Mouse (Mus musculus): ENCODE measurements around the gene Ypel2. TPM values are rescaled to one million over a fixed set of nuclear protein-coding genes. Genes with fewer than 3 reads are reported as not detected.
A peak's percentile ranks its signal among the peaks of the same experiment; 100 is the strongest.

The Ypel2 gene
- polyA plus RNA-seq, 1 experiment, result 1.5 TPM

DNA sequence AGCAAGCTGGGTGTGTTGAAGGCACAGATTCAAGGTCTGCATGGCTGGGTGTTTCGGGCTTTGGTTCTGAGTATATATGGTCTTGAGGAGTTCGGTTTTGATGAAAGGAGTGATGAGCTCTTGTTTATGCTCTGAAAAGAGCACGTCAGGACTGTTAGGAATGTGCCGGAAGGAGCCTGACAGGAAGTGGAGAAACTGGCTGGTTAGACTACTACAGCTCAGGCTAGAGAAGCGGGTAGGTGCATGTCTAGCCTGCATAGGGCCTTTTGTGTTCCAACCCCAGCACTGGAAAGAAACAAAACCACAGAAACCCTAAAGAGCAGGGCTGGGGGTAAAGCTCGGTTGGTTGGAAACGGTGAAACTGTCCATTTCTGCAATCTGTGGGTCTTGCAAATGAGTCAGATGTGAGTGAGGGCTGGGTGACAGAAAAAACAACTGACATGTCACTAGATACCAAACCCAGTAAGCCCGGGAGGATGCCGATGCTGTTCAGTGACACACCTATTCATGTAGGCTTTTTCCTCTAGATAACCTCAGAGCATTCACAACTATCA, 68.3 kb downstream of the Ypel2 start:
- Histone ChIP-seq H3K4me3 (no peak overlapping the region), H3ac (ENCODE audit: control insufficient read depth, insufficient read length) (no peak overlapping the region), H3K4me2 (ENCODE audit: low read depth) (no peak overlapping the region), H3K79me2 (ENCODE audit: control insufficient read depth, insufficient read depth) (no peaks in the 10 kb centered on the region), H3K36me3 (ENCODE audit: control insufficient read depth, insufficient read depth) (no peaks in the 10 kb centered on the region), H3K27me3 (ENCODE audit: control insufficient read depth, insufficient read depth, insufficient read length) (no peaks in the 10 kb centered on the region)
- TF ChIP-seq CEBPB (IDR thresholded peaks at IDR 0.05; ENCODE audit: insufficient read depth, poor library complexity, severe bottlenecking), result no peak
- no peak for TF ChIP-seq E2F4 (IDR thresholded peaks at IDR 0.05; ENCODE audit: insufficient read depth)

DNA sequence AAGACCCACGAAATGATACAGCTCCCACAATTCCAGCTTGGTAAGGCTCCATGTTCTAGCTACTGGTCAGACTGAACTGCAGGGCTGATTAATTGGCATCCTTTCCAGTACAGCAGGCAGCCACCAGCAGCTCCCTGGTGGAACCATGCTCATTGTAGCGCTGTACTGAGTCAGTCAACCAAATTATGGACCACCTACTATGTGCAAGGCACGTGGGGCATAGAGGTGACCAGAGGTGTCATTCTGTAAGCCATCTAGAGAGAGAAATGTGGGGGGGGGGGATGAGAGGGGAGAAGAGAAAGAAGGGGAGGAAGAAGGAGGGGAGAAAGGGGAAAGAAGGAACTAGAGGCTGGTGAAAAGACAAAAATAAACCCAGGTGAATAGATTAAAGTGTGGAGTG, 68.9 kb downstream of the Ypel2 start:
- no peak for TF ChIP-seq CEBPB (IDR thresholded peaks at IDR 0.05; ENCODE audit: insufficient read depth, poor library complexity, severe bottlenecking)
- TF ChIP-seq TCF3 (IDR thresholded peaks at IDR 0.05; ENCODE audit: insufficient read length, low read depth), result no peak
- TF ChIP-seq MAX (IDR thresholded peaks at IDR 0.05; ENCODE audit: low read depth), result no peak
- no peak for TF ChIP-seq TCF12 (IDR thresholded peaks at IDR 0.05; ENCODE audit: insufficient read depth, poor library complexity, severe bottlenecking)
- TF ChIP-seq MYOG (IDR thresholded peaks at IDR 0.05; ENCODE audit: control insufficient read depth in 1 of 3, insufficient read depth in 1 of 3, insufficient read length in 2 of 3, low read depth in 2 of 3), result no peak
- TF ChIP-seq E2F4 (IDR thresholded peaks at IDR 0.05; ENCODE audit: insufficient read depth), result no peak
- TF ChIP-seq SRF (IDR thresholded peaks at IDR 0.05; ENCODE audit: control insufficient read depth, insufficient read length, low read depth), result no peak
- TF ChIP-seq REST (IDR thresholded peaks at IDR 0.05; ENCODE audit: insufficient read depth, insufficient read length), result no peak
- TF ChIP-seq POLR2A (IDR thresholded peaks at IDR 0.05; ENCODE audit: insufficient read length, low read depth), result no peak
- no peak for TF ChIP-seq MYOD1 (IDR thresholded peaks at IDR 0.05; ENCODE audit: control insufficient read depth in 1 of 3, insufficient read length in 2 of 3, low read depth in 2 of 3)
- no peak for TF ChIP-seq USF1 (IDR thresholded peaks at IDR 0.05; ENCODE audit: low read depth)
- no peak for TF ChIP-seq POLR2AphosphoS2 (IDR thresholded peaks at IDR 0.05; ENCODE audit: insufficient read length, low read depth)
- Histone ChIP-seq H3K27me3 (ENCODE audit: control insufficient read depth, insufficient read depth, insufficient read length) (no peaks in the 10 kb centered on the region), H3K79me2 (ENCODE audit: control insufficient read depth, insufficient read depth) (no peaks in the 10 kb centered on the region), H3K4me2 (ENCODE audit: low read depth) (no peak overlapping the region), H3K36me3 (ENCODE audit: control insufficient read depth, insufficient read depth) (no peaks in the 10 kb centered on the region), H3ac (ENCODE audit: control insufficient read depth, insufficient read length) (no peak overlapping the region), H3K4me3 (no peak overlapping the region)

DNA sequence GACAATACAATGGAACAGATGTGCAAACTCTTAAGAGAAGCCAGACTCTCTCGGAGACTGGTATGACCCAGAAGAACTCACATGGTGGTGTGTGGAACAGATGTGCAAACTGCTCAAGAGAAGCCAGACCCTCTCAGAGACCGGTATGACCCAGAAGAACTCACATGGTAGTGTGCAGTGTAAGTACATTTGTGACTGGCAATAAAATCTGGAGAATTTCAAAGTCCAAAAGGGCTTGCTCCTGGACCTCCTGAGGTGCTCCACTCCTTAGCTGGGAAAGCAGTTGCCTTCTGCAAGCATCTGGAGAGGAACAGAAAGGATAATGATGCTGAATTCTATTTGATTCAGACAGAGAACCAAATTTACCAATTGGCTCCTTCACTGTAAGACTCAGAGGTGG, 69.9 kb downstream of the Ypel2 start:
- H3K36me3 ChIP-seq (ENCODE audit: control insufficient read depth, insufficient read depth), result no peaks in the 10 kb centered on the region
- no peak for TF ChIP-seq POLR2A (IDR thresholded peaks at IDR 0.05; ENCODE audit: insufficient read length, low read depth)
- no peak for TF ChIP-seq TCF12 (IDR thresholded peaks at IDR 0.05; ENCODE audit: insufficient read depth, poor library complexity, severe bottlenecking)
- TF ChIP-seq USF1 (IDR thresholded peaks at IDR 0.05; ENCODE audit: low read depth), result no peak
- no peak for TF ChIP-seq TCF3 (IDR thresholded peaks at IDR 0.05; ENCODE audit: insufficient read length, low read depth)
- no peak for TF ChIP-seq MYOD1 (IDR thresholded peaks at IDR 0.05; ENCODE audit: control insufficient read depth in 1 of 3, insufficient read length in 2 of 3, low read depth in 2 of 3)
- TF ChIP-seq REST (IDR thresholded peaks at IDR 0.05; ENCODE audit: insufficient read depth, insufficient read length), result no peak
- TF ChIP-seq POLR2AphosphoS2 (IDR thresholded peaks at IDR 0.05; ENCODE audit: insufficient read length, low read depth), result no peak
- no peak for TF ChIP-seq MYOG (IDR thresholded peaks at IDR 0.05; ENCODE audit: control insufficient read depth in 1 of 3, insufficient read depth in 1 of 3, insufficient read length in 2 of 3, low read depth in 2 of 3)
- TF ChIP-seq SRF (IDR thresholded peaks at IDR 0.05; ENCODE audit: control insufficient read depth, insufficient read length, low read depth), result no peak

DNA sequence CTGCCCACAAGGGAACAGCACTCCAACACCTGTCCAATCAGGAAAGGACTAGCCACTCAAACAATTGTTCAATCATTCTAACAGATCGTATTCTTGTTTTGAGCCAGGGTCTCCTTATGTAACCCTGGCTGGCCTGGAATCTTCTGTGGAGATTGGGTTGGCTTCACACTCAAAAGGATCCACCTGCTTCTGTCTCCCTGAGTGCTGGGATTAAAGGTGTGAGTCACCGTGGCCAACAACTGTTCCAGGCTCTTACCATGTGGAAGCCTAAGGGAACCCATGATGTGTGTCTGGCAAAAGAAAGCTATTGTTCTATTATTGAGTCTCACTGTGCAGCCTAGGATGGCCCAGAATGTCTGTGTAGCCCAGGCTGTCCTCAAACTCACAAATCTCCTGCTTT, 71.5 kb downstream of the Ypel2 start:
- Histone ChIP-seq H3K4me3 (no peak overlapping the region), H3K79me2 (ENCODE audit: control insufficient read depth, insufficient read depth) (no peaks in the 10 kb centered on the region), H3K27me3 (ENCODE audit: control insufficient read depth, insufficient read depth, insufficient read length) (no peaks in the 10 kb centered on the region), H3K4me2 (ENCODE audit: low read depth) (no peak overlapping the region), H3K36me3 (ENCODE audit: control insufficient read depth, insufficient read depth) (no peaks in the 10 kb centered on the region), H3ac (ENCODE audit: control insufficient read depth, insufficient read length) (no peak overlapping the region)
- TF ChIP-seq SRF (IDR thresholded peaks at IDR 0.05; ENCODE audit: control insufficient read depth, insufficient read length, low read depth) (no peak), TCF12 (IDR thresholded peaks at IDR 0.05; ENCODE audit: insufficient read depth, poor library complexity, severe bottlenecking) (peak; percentile 42), MYOD1 (IDR thresholded peaks at IDR 0.05; ENCODE audit: control insufficient read depth in 1 of 3, insufficient read length in 2 of 3, low read depth in 2 of 3) (peak in 2 of 3 experiments; percentile 23 to 76), POLR2A (IDR thresholded peaks at IDR 0.05; ENCODE audit: insufficient read length, low read depth) (no peak), TCF3 (IDR thresholded peaks at IDR 0.05; ENCODE audit: insufficient read length, low read depth) (no peak), MAX (IDR thresholded peaks at IDR 0.05; ENCODE audit: low read depth) (no peak), REST (IDR thresholded peaks at IDR 0.05; ENCODE audit: insufficient read depth, insufficient read length) (no peak), CEBPB (IDR thresholded peaks at IDR 0.05; ENCODE audit: insufficient read depth, poor library complexity, severe bottlenecking) (no peak), MYOG (IDR thresholded peaks at IDR 0.05; ENCODE audit: control insufficient read depth in 1 of 3, insufficient read depth in 1 of 3, insufficient read length in 2 of 3, low read depth in 2 of 3) (peak in 1 of 3 experiments; percentile 52)

More for the DNA sequence above, 69.9 kb downstream of the Ypel2 start:
- Histone ChIP-seq H3K4me3 (no peak overlapping the region), H3K79me2 (ENCODE audit: control insufficient read depth, insufficient read depth) (no peaks in the 10 kb centered on the region), H3K4me2 (ENCODE audit: low read depth) (no peak overlapping the region), H3K27me3 (ENCODE audit: control insufficient read depth, insufficient read depth, insufficient read length) (no peaks in the 10 kb centered on the region), H3ac (ENCODE audit: control insufficient read depth, insufficient read length) (no peak overlapping the region)

DNA sequence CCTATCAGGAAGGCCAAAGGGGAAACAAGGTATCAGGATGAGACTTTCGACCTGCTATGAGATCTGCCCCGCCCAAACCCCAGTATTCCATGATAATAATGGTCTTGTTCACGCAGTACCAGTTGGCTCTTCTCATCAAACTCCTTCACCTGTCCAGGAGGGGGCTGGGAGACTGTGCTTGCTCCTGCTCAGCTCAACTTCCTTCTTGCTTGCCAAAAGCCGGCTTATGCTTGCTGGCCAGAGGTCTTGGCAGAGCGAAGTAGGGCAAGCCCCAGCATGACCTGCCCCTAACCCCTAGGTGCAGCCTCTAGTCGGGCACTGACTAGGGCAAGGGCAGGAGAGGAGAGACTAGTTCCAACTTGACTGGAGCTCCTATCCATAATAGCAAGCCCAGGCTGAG, 72.2 kb downstream of the Ypel2 start:
- H3ac ChIP-seq (ENCODE audit: control insufficient read depth, insufficient read length), result no peak overlapping the region
- no peaks in the 10 kb centered on the region for H3K79me2 ChIP-seq (ENCODE audit: control insufficient read depth, insufficient read depth)
- no peaks in the 10 kb centered on the region for H3K36me3 ChIP-seq (ENCODE audit: control insufficient read depth, insufficient read depth)
- H3K4me3 ChIP-seq, result no peak overlapping the region
- peak overlapping the region; percentile 68 for H3K4me2 ChIP-seq (ENCODE audit: low read depth)
- no peaks in the 10 kb centered on the region for H3K27me3 ChIP-seq (ENCODE audit: control insufficient read depth, insufficient read depth, insufficient read length)
- TF ChIP-seq MAX (IDR thresholded peaks at IDR 0.05; ENCODE audit: low read depth), result no peak
- no peak for TF ChIP-seq TCF3 (IDR thresholded peaks at IDR 0.05; ENCODE audit: insufficient read length, low read depth)
- no peak for TF ChIP-seq MYOG (IDR thresholded peaks at IDR 0.05; ENCODE audit: control insufficient read depth in 1 of 3, insufficient read depth in 1 of 3, insufficient read length in 2 of 3, low read depth in 2 of 3)
- TF ChIP-seq POLR2AphosphoS2 (IDR thresholded peaks at IDR 0.05; ENCODE audit: insufficient read length, low read depth), result no peak
- TF ChIP-seq MYOD1 (IDR thresholded peaks at IDR 0.05; ENCODE audit: control insufficient read depth in 1 of 3, insufficient read length in 2 of 3, low read depth in 2 of 3), result peak in 2 of 3 experiments; percentile 20 to 71
- TF ChIP-seq TCF12 (IDR thresholded peaks at IDR 0.05; ENCODE audit: insufficient read depth, poor library complexity, severe bottlenecking), result no peak
